Mouse (Mus musculus) lung, postnatal 0 days (tissue): ENCODE results near the gene Wfdc17. TPM values are rescaled to one million over a fixed set of nuclear protein-coding genes. Genes with fewer than 3 reads are reported as not detected.

Experiments used
- ATAC-seq: fragments of 200-750 bp; cut with Nextera tagmentation; 2 replicates; pipeline ENCODE4 v1.8.0; 2017; ENCODE audit warnings: moderate library complexity
- DNase-seq: peaks from one replicate; pipeline ENCODE4 v3.0.0-alpha.2; 2016; ENCODE audit warnings: low spot score
- H3K27ac ChIP-seq: fragments of 300-500 bp; sonication (generic); 2 replicates; pipeline ENCODE4 v1.5.1; 2014; ENCODE audit warnings: antibody characterized with exemption, mild to moderate bottlenecking, low read length, mixed read lengths
- H3K27me3 ChIP-seq: fragments of 300-500 bp; sonication (generic); replicated peaks from 2 replicates; pipeline ENCODE4 v1.6.1; 2014; ENCODE audit warnings: low read length, mixed read lengths; ENCODE audit not compliant: insufficient read depth
- H3K36me3 ChIP-seq: fragments of 300-500 bp; sonication (generic); 2 replicates; pipeline ENCODE4 v1.6.1; 2014; ENCODE audit warnings: low read length, mixed read lengths; ENCODE audit not compliant: insufficient read depth
- H3K4me1 ChIP-seq: fragments of 300-500 bp; sonication (generic); 2 replicates; pipeline ENCODE4 v1.6.1; 2014; ENCODE audit warnings: antibody characterized with exemption, low read depth, low read length, mixed read lengths; ENCODE audit not compliant: insufficient read depth
- H3K4me2 ChIP-seq: fragments of 300-500 bp; sonication (generic); replicated peaks from 2 replicates; pipeline ENCODE4 v1.6.1; 2014; ENCODE audit warnings: low read depth, mild to moderate bottlenecking, low read length, moderate library complexity, mixed read lengths
- H3K4me3 ChIP-seq: fragments of 300-500 bp; sonication (generic); 2 replicates; pipeline ENCODE4 v1.5.1; 2014; ENCODE audit warnings: low read depth, low read length
- H3K9ac ChIP-seq: fragments of 300-500 bp; sonication (generic); replicated peaks from 2 replicates; pipeline ENCODE4 v1.6.1; 2014; ENCODE audit warnings: low read depth, mild to moderate bottlenecking
- H3K9me3 ChIP-seq: fragments of 300-500 bp; sonication (generic); 2 replicates; pipeline ENCODE4 v1.6.1; 2016; ENCODE audit warnings: low read length, mixed read lengths
- CTCF ChIP-seq: IDR thresholded peaks from 2 replicates; pipeline ENCODE4 v1.5.1; 2016; ENCODE audit warnings: antibody characterized with exemption, mild to moderate bottlenecking
- EP300 ChIP-seq: IDR thresholded peaks from 2 replicates; pipeline ENCODE4 v1.6.1; 2016; ENCODE audit warnings: antibody characterized with exemption, mild to moderate bottlenecking, control low read depth
- WGBS: fragments of 180-500 bp; shearing (Covaris S2); extraction: QIAGEN DNeasy Blood & Tissue Kit; methylation state at CpG from one replicate; pipeline ENCODE4 v1.1.7; 2014; 5-methylcytosine and 5-hydroxymethylcytosine counted together
- polyA plus RNA-seq: library from polyadenylated mRNA; unstranded; fragments of >200 nt; fragmentation: Nextera tagmentation; extraction: Ambion mirVana; gene quantifications from 2 replicates; pipeline ENCODE4 v1.2.1, GENCODE M21; 2015

The Wfdc17 gene
- polyA plus RNA-seq, 1 experiment from 2014 or later: 27.1 TPM

DNA sequence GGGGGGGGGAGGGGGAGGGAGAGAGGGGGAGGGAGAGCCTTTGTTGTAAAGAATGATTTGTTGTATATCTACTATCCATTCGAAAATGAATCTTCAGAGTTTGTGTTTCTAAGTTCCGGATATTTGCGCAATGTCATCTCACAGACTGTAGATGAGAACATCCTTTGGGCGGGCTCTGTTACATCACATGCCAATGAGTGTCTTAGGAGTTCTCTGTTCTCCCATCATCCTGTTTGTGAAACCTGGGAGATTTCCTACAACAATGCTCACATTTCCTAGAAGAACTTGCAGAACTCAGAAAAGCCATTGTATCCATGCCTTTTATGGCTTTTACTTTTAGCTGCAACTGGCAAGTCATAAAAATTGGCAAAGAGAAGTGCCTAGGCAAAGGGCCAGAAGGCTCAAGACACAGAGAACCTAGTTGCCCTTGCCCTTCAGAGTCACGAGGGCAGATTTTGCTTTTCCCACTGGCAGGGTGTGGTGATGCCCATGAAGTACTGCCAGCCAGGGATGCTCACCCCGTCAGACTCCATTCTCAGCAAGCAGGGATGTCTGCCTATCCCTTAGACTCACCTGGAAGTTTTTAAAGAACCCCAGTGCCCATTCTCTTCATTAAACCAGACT, 13.4 kb downstream of the Wfdc17 start:
- Histone ChIP-seq H3K9me3 (no peaks in the 10 kb centered on the region), H3K27ac (no peak overlapping the region), H3K4me1 (no peaks in the 10 kb centered on the region), H3K36me3 (no peaks in the 10 kb centered on the region), H3K4me3 (no peak overlapping the region), H3K27me3 (no peaks in the 10 kb centered on the region), H3K9ac (no peak overlapping the region), H3K4me2 (no peak overlapping the region)
- DNase-seq (peak; percentile 30), ATAC-seq (no peak)
- TF ChIP-seq CTCF: no peak
- TF ChIP-seq EP300: no peak
- WGBS: 75% methylated on average over 6 of the region's 6 CpGs

DNA sequence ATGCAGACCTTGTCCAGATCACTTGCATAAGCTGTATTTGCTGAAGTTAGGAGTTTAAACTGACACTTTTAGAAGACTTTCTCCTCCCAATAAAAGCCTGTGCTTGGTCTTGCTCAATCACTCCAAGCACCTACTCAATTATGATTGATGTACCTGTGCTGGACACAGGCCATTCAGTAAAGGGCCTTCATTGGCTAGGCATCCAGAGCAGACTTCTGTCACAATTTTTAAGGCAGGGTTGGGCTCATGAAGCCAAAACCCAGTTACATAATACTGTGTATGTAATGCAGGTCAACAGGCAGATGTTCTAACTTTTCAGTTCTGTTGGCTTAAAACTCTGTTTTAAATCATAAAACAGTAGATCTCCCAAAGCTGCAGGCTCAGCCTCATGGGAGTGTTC, 17.0 kb downstream of the Wfdc17 start:
- ATAC-seq: no peak
- Histone ChIP-seq H3K9me3 (no peaks in the 10 kb centered on the region), H3K4me1 (no peaks in the 10 kb centered on the region), H3K27me3 (no peaks in the 10 kb centered on the region), H3K27ac (no peak overlapping the region), H3K4me3 (no peak overlapping the region), H3K4me2 (no peak overlapping the region), H3K9ac (no peak overlapping the region), H3K36me3 (no peaks in the 10 kb centered on the region)
- TF ChIP-seq EP300 (no peak), CTCF (no peak)
- DNase-seq: no peak

DNA sequence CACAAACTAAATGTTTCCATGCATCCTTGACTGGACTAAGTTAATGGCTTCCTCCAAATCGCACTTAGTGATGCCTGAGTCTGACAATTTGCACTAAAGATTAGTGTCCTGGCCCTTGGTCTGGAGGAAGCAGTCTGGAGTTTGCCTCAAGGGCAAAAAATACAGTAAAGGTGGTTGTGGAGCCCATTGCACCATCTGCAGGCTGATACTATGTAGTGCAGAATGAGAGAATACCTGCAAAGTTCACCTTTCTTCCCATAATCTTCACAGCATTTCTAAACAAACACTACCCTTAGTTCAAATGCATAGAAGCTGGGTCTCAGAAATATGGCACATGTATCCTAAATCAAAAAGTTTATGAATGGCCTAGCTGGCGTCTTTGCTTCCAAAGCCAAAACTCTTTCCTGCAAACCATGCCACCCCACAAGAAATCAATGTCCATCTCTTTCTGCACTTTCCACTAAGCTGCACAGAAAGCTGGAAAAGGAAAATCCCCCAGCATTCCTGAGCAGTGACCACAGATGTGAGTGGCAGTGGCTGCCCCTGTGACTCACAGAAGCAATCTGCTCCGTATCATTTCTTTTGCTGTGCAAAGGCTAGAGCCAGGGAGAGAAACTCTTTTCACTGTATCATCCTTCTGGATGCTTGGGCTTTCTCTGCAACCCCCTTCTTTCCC, 25.1 kb downstream of the Wfdc17 start:
- Histone ChIP-seq H3K27me3 (no peaks in the 10 kb centered on the region; the same call in 1 of the 2 replicates), H3K4me1 (no peaks in the 10 kb centered on the region), H3K9me3 (no peaks in the 10 kb centered on the region), H3K27ac (no peak overlapping the region), H3K4me3 (no peak overlapping the region), H3K9ac (no peak overlapping the region), H3K36me3 (no peaks in the 10 kb centered on the region), H3K4me2 (no peak overlapping the region)
- no peak for ATAC-seq
- TF ChIP-seq EP300 (no peak), CTCF (peak; percentile 54)
- 54% methylated on average over 3 of the region's 3 CpGs for whole genome bisulfite sequencing
- no peak for DNase-seq

DNA sequence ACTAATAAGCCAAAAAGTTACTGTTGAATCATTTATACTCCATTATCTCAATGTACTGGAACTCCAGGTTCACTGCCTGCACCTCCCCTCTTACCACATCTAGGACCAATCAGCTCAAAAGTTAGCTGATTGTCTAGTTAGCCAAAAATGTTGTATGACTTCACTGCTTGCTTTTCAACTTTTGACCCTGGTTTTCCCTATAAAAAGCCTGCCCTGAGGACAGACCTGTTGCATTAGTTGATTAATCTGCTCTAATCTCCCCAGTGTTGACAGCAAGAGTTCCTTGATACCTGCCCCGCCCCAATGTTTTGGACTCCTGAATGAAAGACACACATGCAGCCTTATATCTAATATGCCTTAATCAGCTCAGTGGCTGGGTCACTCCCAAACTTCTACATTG, 27.3 kb downstream of the Wfdc17 start:
- Histone ChIP-seq H3K27ac (no peak overlapping the region), H3K4me1 (no peaks in the 10 kb centered on the region), H3K9ac (no peak overlapping the region), H3K36me3 (no peaks in the 10 kb centered on the region), H3K4me2 (no peak overlapping the region), H3K9me3 (no peaks in the 10 kb centered on the region), H3K4me3 (no peak overlapping the region), H3K27me3 (no peaks in the 10 kb centered on the region; the same call in 1 of the 2 replicates)
- TF ChIP-seq CTCF: no peak
- TF ChIP-seq EP300: no peak
- no peak for ATAC-seq
- WGBS: 78% methylated on average over 1 of the region's 1 CpGs
- no peak for DNase-seq

DNA sequence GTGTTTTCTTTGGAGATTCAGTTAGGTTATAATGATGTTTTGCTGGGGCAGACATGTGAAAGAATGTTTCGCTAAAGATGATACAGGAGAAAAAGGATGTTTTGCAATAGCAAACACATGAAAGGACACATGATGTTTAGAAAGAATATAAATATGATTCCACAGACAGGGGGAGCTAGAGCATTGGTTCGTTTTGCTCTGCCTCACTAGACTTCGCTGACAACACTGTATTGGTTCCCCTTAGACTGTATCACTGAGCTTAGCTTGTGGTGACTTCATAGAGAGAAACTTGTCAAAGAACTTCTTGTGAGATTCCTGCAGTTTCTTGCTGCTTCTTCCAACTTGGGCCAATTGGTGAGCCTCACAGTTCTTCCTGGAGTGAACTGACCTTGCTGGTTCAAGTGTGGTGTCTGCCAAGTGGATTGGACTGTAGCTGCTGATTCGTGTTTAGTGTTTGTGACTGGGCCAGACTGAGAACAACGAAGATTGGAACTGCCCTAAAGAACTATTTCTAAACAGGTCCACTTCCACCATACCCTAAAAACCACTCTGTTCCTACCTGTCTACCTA, 29.4 kb downstream of the Wfdc17 start:
- Histone ChIP-seq H3K9me3 (no peaks in the 10 kb centered on the region), H3K27me3 (no peaks in the 10 kb centered on the region; the same call in 1 of the 2 replicates), H3K4me1 (no peaks in the 10 kb centered on the region), H3K4me3 (no peak overlapping the region), H3K36me3 (no peaks in the 10 kb centered on the region), H3K27ac (no peak overlapping the region), H3K4me2 (no peak overlapping the region), H3K9ac (no peak overlapping the region)
- DNase-seq (no peak), ATAC-seq (no peak)
- WGBS: 67% methylated on average over 5 of the region's 5 CpGs
- TF ChIP-seq CTCF: peak; percentile 24
- TF ChIP-seq EP300: no peak

DNA sequence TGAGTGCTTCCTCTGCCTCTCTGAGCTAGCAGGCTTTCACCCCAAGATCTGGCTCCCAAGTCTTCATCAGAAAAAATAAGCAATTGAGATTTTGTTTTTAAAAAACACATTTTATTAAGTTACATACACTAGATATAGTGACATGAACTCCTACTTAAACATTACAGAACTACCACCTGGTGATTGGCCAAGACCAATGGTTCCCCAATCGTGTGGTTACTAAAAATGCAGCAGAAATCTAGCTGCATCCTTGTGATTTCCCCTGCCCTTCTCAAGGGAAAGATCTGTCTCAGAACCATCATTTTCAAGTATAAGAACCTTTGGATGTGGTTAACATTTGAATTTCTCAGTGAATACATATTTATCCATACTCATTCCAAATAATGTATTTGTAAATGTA, 30.4 kb downstream of the Wfdc17 start:
- Histone ChIP-seq H3K27me3 (no peaks in the 10 kb centered on the region; the same call in 1 of the 2 replicates), H3K9ac (no peak overlapping the region), H3K27ac (no peak overlapping the region), H3K4me3 (no peak overlapping the region), H3K9me3 (no peaks in the 10 kb centered on the region), H3K4me2 (no peak overlapping the region), H3K36me3 (no peaks in the 10 kb centered on the region), H3K4me1 (no peaks in the 10 kb centered on the region)
- no peak for TF ChIP-seq EP300
- TF ChIP-seq CTCF: no peak
- no peak for DNase-seq
- ATAC-seq: no peak
- 69% methylated on average over 1 of the region's 1 CpGs for WGBS
